Mouse (Mus musculus) MEL (cell line): Measurements from ENCODE around the gene Supt16. TPM values are rescaled to one million over a fixed set of nuclear protein-coding genes. Genes with fewer than 3 reads are reported as not detected.

Experiments
- DNase-seq: peaks from one replicate; pipeline ENCODE4 v3.0.0; 2011; ENCODE audit warnings: low read depth, low spot score
- H3K27ac ChIP-seq: 2 replicates; pipeline ENCODE4 v1.5.1; 2012; ENCODE audit warnings: low read depth, mild to moderate bottlenecking, control low read depth, low read length, moderate library complexity; ENCODE audit not compliant: control insufficient read depth
- H3K27me3 ChIP-seq, 2 experiments: fragments of 150-350 bp in 1 of 2; sonication (generic) in 1 of 2; 2 replicates each; pipeline ENCODE4 v1.6.1; 2012; ENCODE audit warnings: low read length in 2 of 2, mild to moderate bottlenecking in 2 of 2, improper control_type of control experiment in 1 of 2, moderate library complexity in 1 of 2; ENCODE audit not compliant: insufficient read depth in 2 of 2, control insufficient read depth in 1 of 2
- H3K36me3 ChIP-seq, 2 experiments: 2 replicates each; pipeline ENCODE4 v1.6.1; 2012 to 2014; ENCODE audit warnings: low read length in 2 of 2, improper control_type of control experiment in 1 of 2, inconsistent platforms in 1 of 2, mild to moderate bottlenecking in 1 of 2; ENCODE audit not compliant: insufficient read depth in 2 of 2, control insufficient read depth in 1 of 2
- H3K4me1 ChIP-seq, 2 experiments: fragments of 150-350 bp in 1 of 2; sonication (generic) in 1 of 2; 2 replicates each; pipeline ENCODE4 v1.6.1; 2012; ENCODE audit warnings: low read length in 2 of 2, improper control_type of control experiment in 1 of 2, mild to moderate bottlenecking in 1 of 2; ENCODE audit not compliant: insufficient read depth in 2 of 2, control insufficient read depth in 1 of 2
- H3K4me3 ChIP-seq, 2 experiments: fragments of 150-350 bp in 1 of 2; sonication (generic) in 1 of 2; 2 replicates each; pipeline ENCODE4 v1.5.1; 2012; ENCODE audit warnings: low read depth in 2 of 2, low read length in 2 of 2, mild to moderate bottlenecking in 2 of 2, moderate library complexity in 2 of 2, control low read depth in 1 of 2, improper control_type of control experiment in 1 of 2; ENCODE audit not compliant: control insufficient read depth in 1 of 2, insufficient read depth in 1 of 2
- H3K79me2 ChIP-seq: 2 replicates; pipeline ENCODE4 v1.6.1; 2012; ENCODE audit warnings: mild to moderate bottlenecking, low read length, moderate library complexity; ENCODE audit not compliant: control insufficient read depth, poor library complexity, insufficient read depth
- H3K9ac ChIP-seq: 2 replicates; pipeline ENCODE4 v1.6.1; 2012; ENCODE audit warnings: low read depth, mild to moderate bottlenecking, control low read depth, low read length, moderate library complexity; ENCODE audit not compliant: control insufficient read depth, poor library complexity, severe bottlenecking
- H3K9me3 ChIP-seq: fragments of 150-350 bp; sonication (generic); replicated peaks from 2 replicates; pipeline ENCODE4 v1.6.1; 2012; ENCODE audit warnings: mild to moderate bottlenecking, low read length, improper control_type of control experiment, moderate library complexity; ENCODE audit not compliant: insufficient read depth
- CHD1 ChIP-seq: IDR thresholded peaks from 2 replicates; pipeline ENCODE4 v1.6.1; 2012; ENCODE audit warnings: low read depth, mild to moderate bottlenecking, inconsistent platforms, low read length, improper control_type of control experiment
- CTCF ChIP-seq, 3 experiments: IDR thresholded peaks in 2 of 3; conservative IDR thresholded peaks in 1 of 3; 2 replicates each; pipeline ENCODE4 v1.5.1; 2011 to 2012; ENCODE audit warnings: low read length in 3 of 3, low read depth in 2 of 3, mild to moderate bottlenecking in 2 of 3, improper control_type of control experiment in 1 of 3, inconsistent platforms in 1 of 3, mixed read lengths in 1 of 3, moderate library complexity in 1 of 3; ENCODE audit not compliant: control insufficient read depth in 1 of 3, insufficient read depth in 1 of 3, poor library complexity in 1 of 3, severe bottlenecking in 1 of 3
- EP300 ChIP-seq, 2 experiments: IDR thresholded peaks; 2 replicates each; pipeline ENCODE4 v1.6.1; 2011; ENCODE audit warnings: improper control_type of control experiment in 2 of 2, low read length in 2 of 2, low read depth in 1 of 2, mild to moderate bottlenecking in 1 of 2
- ETS1 ChIP-seq: IDR thresholded peaks from 2 replicates; pipeline ENCODE4 v1.6.1; 2012; ENCODE audit warnings: low read depth, mild to moderate bottlenecking, inconsistent platforms, low read length, improper control_type of control experiment, moderate library complexity
- GATA1 ChIP-seq: IDR thresholded peaks from 2 replicates; pipeline ENCODE4 v1.6.1; 2011; ENCODE audit warnings: low read depth, low read length, improper control_type of control experiment
- HCFC1 ChIP-seq: IDR thresholded peaks from 2 replicates; pipeline ENCODE4 v1.6.1; 2012; ENCODE audit warnings: low read depth, mild to moderate bottlenecking, inconsistent platforms, low read length, improper control_type of control experiment, moderate library complexity
- JUND ChIP-seq: IDR thresholded peaks from 2 replicates; pipeline ENCODE4 v1.6.1; 2011; ENCODE audit warnings: low read depth, mild to moderate bottlenecking, improper control_type of control experiment, low read length
- MYB ChIP-seq: IDR thresholded peaks from 2 replicates; pipeline ENCODE4 v1.6.1; 2011; ENCODE audit warnings: mild to moderate bottlenecking, low read depth, low read length, improper control_type of control experiment
- MYC ChIP-seq: IDR thresholded peaks from 2 replicates; pipeline ENCODE4 v1.6.1; 2011; ENCODE audit warnings: low read depth, mild to moderate bottlenecking, low read length, improper control_type of control experiment, moderate library complexity
- RAD21 ChIP-seq: IDR thresholded peaks from 2 replicates; pipeline ENCODE4 v1.6.1; 2011; ENCODE audit warnings: mild to moderate bottlenecking, low read depth, low read length, improper control_type of control experiment
- RCOR1 ChIP-seq: IDR thresholded peaks from 2 replicates; pipeline ENCODE4 v1.6.1; 2012; ENCODE audit warnings: low read depth, mild to moderate bottlenecking, inconsistent platforms, low read length, improper control_type of control experiment
- SMC3 ChIP-seq: IDR thresholded peaks from 2 replicates; pipeline ENCODE4 v1.6.1; 2011; ENCODE audit warnings: low read depth, low read length, improper control_type of control experiment
- TAL1 ChIP-seq: IDR thresholded peaks from 2 replicates; pipeline ENCODE4 v1.6.1; 2012; ENCODE audit warnings: mild to moderate bottlenecking, inconsistent platforms, low read length, moderate library complexity, mixed read lengths
- TBP ChIP-seq: IDR thresholded peaks from 2 replicates; pipeline ENCODE4 v1.8.0; 2011; ENCODE audit warnings: low read depth, low read length, improper control_type of control experiment
- TCF12 ChIP-seq: IDR thresholded peaks from 2 replicates; pipeline ENCODE4 v1.6.1; 2014; ENCODE audit warnings: low read depth, mild to moderate bottlenecking, inconsistent platforms, low read length, improper control_type of control experiment, moderate library complexity
- USF2 ChIP-seq, 2 experiments: IDR thresholded peaks; 2 replicates each; pipeline ENCODE4 v1.6.1; 2011 to 2012; ENCODE audit warnings: improper control_type of control experiment in 2 of 2, low read length in 2 of 2, borderline replicate concordance in 1 of 2, inconsistent platforms in 1 of 2, low read depth in 1 of 2, mild to moderate bottlenecking in 1 of 2; ENCODE audit not compliant: insufficient read depth in 1 of 2
- ZNF384 ChIP-seq: IDR thresholded peaks from 2 replicates; pipeline ENCODE4 v1.6.1; 2012; ENCODE audit warnings: low read depth, mild to moderate bottlenecking, inconsistent platforms, low read length, improper control_type of control experiment
- polyA plus RNA-seq, 2 experiments: library from polyadenylated mRNA; stranded (reverse) in 1 of 2; unstranded in 1 of 2; fragments of >175 nt in 1 of 2; fragments of >200 nt in 1 of 2; gene quantifications; 2 replicates each; pipeline versions ENCODE4 v1.2.1 to v1.2.4; 2012; ENCODE audit warnings: low replicate concordance in 2 of 2, low read depth in 1 of 2; ENCODE audit not compliant: insufficient read length in 2 of 2, insufficient read depth in 1 of 2, missing spikeins in 1 of 2
- total RNA-seq: library from RNA; depleted of rRNA; stranded (reverse); fragments of 300-350 nt; gene quantifications from 2 replicates; pipeline ENCODE4 v1.2.3, GENCODE M21; 2012

The Supt16 gene
- total and polyA plus RNA-seq, 3 experiments, result 87.1 to 145 (median 114) TPM

GRCm38 (mm10) chr14:52190740-52191359 lies 6.4 kb downstream of the Supt16 start (continued):
- TF ChIP-seq ETS1, result peak; percentile 30; the same call in 1 of the 2 replicates
- TF ChIP-seq HCFC1, result no peak
- TF ChIP-seq CHD1, result no peak

DNA sequence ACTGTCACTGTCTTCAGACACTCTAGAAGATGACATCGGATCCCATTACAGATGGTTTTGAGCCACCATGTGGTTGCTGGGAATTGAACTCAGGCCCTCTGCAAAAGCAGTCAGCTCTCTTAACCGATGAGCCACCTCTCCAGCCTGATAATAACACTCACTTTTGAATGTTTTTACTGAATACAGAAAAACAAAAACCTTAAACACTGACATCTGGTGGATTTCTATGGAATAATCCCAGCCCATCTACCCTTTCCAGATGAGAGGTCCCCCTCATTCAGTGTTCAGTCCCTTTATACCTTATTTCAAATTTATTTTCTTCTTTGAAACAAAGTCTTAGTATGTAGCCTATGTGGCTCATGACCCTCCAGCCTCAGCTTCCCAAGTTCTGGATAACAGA lies 7.7 kb downstream of the Supt16 start:
- Histone ChIP-seq H3K4me3 (no peak overlapping the region), H3K27me3 (no peaks in the 10 kb centered on the region), H3K4me1 (peaks cover 20 to 22% of the 10 kb centered on the region in 2 experiments; a peak in 3 of 4 replicates), H3K9me3 (no peaks in the 10 kb centered on the region), H3K9ac (no peak overlapping the region), H3K79me2 (peaks cover 69% of the 10 kb centered on the region), H3K36me3 (peaks cover 14 to 56% of the 10 kb centered on the region in 2 experiments), H3K27ac (no peak overlapping the region)
- TF ChIP-seq CTCF (IDR thresholded peaks at IDR 0.05 in 2 of 3, conservative IDR thresholded peaks at IDR 0.05 in 1 of 3; ENCODE audit: control insufficient read depth in 1 of 3, insufficient read depth in 1 of 3, low read depth in 2 of 3, low read length in 3 of 3, poor library complexity in 1 of 3, severe bottlenecking in 1 of 3), result peak in 2 of 3 experiments; percentile 30 to 31; a peak in 4 of 6 replicates
- peak; percentile 87 for TF ChIP-seq TBP
- TF ChIP-seq RCOR1, result no peak
- TF ChIP-seq ETS1, result no peak
- no peak for TF ChIP-seq JUND
- no peak for TF ChIP-seq MYC
- TF ChIP-seq SMC3, result 0 out of 2 replicates have a peak, but pooled peaks have one; percentile 18
- peak; percentile 47 for DNase-seq

GRCm38 (mm10) chr14:52188788-52189187 lies 8.4 kb downstream of the Supt16 start:
- TF ChIP-seq HCFC1 (no peak), ZNF384 (no peak), MYB (no peak), ETS1 (peak; percentile 38; the same call in 1 of the 2 replicates), EP300 (IDR thresholded peaks at IDR 0.05; ENCODE audit: low read depth in 1 of 2, low read length in 2 of 2) (peak; percentile 36 to 41; a peak in 2 of 4 replicates), RAD21 (no peak), TCF12 (0 out of 2 replicates have a peak, but pooled peaks have one; percentile 16), TAL1 (peak; percentile 34), GATA1 (peak; percentile 30; the same call in 1 of the 2 replicates), USF2 (IDR thresholded peaks at IDR 0.05; ENCODE audit: borderline replicate concordance in 1 of 2, insufficient read depth in 1 of 2, low read depth in 1 of 2, low read length in 2 of 2) (no peak)
- Histone ChIP-seq H3K9me3 (no peaks in the 10 kb centered on the region), H3K79me2 (peaks cover 63% of the 10 kb centered on the region), H3K36me3 (peaks cover 19 to 50% of the 10 kb centered on the region in 2 experiments), H3K4me1 (peaks cover 18 to 20% of the 10 kb centered on the region in 2 experiments; a peak in 3 of 4 replicates), H3K27me3 (no peaks in the 10 kb centered on the region), H3K4me3 (no peak overlapping the region), H3K9ac (no peak overlapping the region), H3K27ac (no peak overlapping the region)
- DNase-seq, result peak; percentile 28
